Mouse (Mus musculus) lung, adult 2 months (tissue): ENCODE measurements around the gene Ubl4b.

ENCODE experiments used
- CTCF ChIP-seq: fragments of 200-500 bp; IDR thresholded peaks from 2 replicates; pipeline ENCODE4 v1.5.1; 2011; ENCODE audit warnings: mild to moderate bottlenecking, low read length, control low read depth; ENCODE audit not compliant: insufficient read depth
- POLR2A ChIP-seq: fragments of 200-500 bp; IDR thresholded peaks from 2 replicates; pipeline ENCODE4 v1.6.1; 2011; ENCODE audit warnings: low read depth, mild to moderate bottlenecking, control low read depth, low read length, borderline replicate concordance; ENCODE audit errors: extremely low read depth

- TF ChIP-seq CTCF (no peak), POLR2A (no peak)
Observed at GRCm38 (mm10) chr3:107554842-107555241, at the start of gene Ubl4b.
